Mouse (Mus musculus) T-helper 2 cell (primary cell): ENCODE results near the gene Fryl.

Source experiments
- in situ Hi-C: fragments of 300-600 bp; cut with MboI, MseI; formaldehyde crosslinking; loops from one replicate; pipeline ENCODE4 v1.15.1; 2025; ENCODE audit warnings: high pct_unique_total_duplicates

Fryl gene

GRCm38 (mm10) chr5:73256352-73257065 lies at the start of gene Fryl:
TSS of gene Fryl (minus strand) at chr5:73256619.
- in situ Hi-C loops: no loop called here

- in situ Hi-C loops: no loop called here
Measured at GRCm38 (mm10) chr5:73304507-73304906, 48.1 kb upstream of the Fryl start.

DNA sequence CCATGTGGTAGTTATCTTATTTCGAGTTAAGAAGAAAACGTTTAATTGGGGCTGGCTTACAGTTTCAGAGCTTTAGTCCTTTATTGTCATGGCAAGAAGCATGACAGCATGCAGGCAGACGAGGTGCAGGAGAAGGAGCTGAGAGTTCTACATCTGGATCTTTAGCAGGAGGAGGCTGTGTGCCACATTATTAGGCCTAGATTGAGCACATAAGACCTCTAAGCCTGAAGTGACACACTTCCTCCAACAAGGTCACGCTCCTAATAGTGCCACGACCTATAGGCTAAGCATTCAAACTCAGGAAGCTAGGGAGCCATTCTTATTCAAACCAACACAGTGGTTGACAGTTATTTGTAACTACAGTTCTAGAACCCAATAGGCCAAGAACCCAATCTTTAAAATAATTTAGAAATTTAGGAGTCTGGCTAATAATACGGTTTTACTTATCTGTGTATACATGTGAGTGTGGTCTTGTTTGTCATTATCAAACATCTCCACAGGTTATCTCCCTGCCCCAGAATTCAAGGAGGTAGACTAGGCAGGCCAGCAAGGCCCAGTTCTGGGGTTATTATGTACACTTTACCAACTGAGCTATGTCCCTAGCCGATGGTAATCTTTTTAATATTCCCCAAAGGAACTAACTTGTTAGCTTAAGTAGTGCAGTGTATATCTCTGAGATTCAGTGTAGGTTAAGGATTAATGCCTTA lies 45.3 kb upstream of the Fryl start:
- in situ Hi-C loops: no loop called here

- in situ Hi-C loops: no loop called here
Measured at GRCm38 (mm10) chr5:73295916-73296315, 39.5 kb upstream of the Fryl start.

- in situ Hi-C loops: no loop called here
Measured at GRCm38 (mm10) chr5:73295016-73295415, 38.6 kb upstream of the Fryl start.

- in situ Hi-C loops: no loop called here
Measured at GRCm38 (mm10) chr5:73293458-73293827, 37.0 kb upstream of the Fryl start.

DNA sequence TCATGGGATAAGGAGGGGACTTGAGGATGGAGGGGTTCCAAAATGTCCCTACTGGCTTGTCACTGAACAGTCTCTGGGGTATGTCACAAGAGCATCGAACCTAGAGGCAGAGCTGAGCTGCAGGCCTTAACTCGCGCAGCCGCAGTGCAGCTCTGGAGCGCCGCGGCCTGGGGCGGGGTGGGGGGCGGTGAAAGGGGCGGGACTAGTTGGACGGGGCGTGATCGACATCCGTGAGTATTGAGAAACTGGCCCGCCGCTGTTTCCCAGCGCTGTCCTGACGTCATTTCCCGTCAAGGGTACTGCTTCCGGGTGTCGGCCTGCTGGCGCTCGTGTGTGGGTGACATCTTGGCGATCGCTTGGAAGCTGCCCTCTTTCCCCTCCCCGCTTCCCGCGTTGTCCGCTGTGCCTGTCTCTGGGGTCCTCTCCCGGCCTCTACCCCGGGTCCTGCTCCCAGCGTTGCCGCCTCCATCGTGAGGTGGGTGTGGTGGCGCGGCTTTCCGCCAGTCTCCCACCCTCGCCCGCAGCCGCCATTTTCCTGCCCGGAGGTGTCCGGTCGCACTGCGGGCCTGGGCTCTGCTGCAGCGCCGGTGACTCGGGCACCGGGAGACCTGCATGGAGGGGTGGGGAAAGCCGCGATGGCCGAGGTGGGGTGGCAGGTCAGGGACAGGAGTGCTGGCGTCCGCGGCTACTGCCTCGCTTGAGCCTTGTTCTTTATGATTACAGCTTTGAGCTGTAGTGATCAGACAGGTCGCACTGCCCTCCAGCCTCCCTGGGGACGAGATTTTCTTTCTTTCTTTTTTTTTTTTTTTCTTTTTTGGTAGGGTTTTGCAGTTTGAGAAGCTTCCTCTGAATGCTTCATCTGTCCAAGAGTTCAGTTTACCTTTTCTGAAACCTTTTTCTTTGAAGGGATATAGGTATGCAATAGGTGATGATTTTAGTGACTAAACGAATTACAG lies 36.4 kb upstream of the Fryl start, which contains the start of gene Ociad1:
Gene Ociad1, plus strand, starts transcription at position 283 of the 956 bp plus-strand sequence.
- in situ Hi-C loops: no loop called here

GRCm38 (mm10) chr5:73289900-73290299 lies 33.5 kb upstream of the Fryl start:
- in situ Hi-C loops: no loop called here

GRCm38 (mm10) chr5:73286603-73287002 lies 30.2 kb upstream of the Fryl start:
- in situ Hi-C loops: no loop called here

DNA sequence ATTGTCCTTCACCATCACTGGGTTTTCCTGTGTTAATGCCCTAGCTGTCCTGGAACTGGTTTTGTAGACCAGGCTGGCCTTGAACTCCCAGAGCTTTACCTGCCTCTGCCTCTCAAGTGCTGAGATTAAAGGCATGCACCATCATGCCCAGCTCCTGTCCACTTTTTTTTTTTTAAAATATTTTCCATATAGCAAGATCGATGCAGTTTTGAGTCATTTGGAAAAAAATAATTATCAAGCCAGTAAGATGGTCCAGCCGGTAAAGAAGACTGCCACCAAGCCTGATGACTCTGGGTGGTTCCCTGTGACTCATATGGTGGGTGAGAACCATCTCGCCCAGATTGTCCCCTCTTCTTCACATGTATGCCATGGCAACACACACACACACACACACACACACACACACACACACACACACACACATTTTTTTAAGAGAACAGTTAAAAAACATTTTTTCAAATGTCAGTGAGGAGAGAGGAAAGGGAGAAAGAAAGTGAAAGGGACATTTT lies 29.1 kb upstream of the Fryl start:
- in situ Hi-C loops: no loop called here

- in situ Hi-C loops: no loop called here
Measured at GRCm38 (mm10) chr5:73284046-73284445, 27.6 kb upstream of the Fryl start.

DNA sequence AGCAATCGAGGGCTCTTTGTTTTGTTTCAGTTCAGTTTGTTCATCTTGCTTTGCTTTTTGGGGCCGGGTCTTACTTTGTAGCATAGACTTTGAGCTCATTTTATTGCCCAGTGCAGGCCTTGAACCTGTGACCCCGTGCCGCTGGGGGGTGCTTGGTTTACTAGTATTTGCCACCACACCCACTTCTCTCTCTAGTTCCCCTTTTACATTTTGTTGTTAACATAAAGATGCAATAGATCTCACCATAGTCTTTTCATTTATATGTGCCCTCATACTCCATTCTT lies 24.1 kb upstream of the Fryl start:
- in situ Hi-C loops: no loop called here

GRCm38 (mm10) chr5:73279732-73280566 lies 23.5 kb upstream of the Fryl start:
- in situ Hi-C loops: no loop called here

DNA sequence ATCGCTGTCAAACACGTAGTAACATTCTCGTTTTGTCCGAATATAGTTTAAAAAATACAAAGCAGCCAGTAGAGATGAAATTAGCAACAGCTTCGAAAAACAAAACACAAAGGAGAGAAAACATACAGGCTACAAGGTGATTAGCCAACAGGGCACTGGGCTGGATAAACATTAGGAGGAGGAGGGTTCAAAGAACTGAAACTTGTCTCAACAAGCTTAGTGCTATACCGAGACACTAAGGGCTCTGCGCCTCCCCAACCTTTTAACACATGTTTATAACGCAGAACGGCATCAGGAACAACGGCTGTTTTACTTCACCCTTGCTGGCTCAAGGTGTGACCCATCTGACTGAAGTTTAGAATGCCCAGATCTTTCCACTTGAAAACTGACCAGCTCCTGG lies 22.8 kb upstream of the Fryl start:
- in situ Hi-C loops: no loop called here

DNA sequence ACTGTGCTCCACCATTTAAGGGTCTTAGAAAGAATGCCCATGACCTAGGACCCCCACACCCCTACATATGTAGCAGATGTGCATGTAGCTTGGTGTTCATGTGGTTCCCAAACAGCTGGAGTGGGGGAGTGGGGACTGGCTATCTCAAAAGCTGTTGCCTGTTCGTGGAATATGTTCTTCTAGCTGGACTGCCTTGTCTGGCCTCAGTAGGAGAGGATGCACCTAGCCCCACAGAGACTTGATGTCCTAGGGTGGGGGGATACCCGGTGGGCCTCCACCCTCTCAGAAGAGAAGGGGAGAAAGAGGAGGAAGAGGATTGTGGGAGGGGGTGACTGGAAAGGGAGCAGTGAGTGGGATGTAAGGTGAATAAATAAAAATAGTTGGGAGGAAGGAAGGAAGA lies 18.5 kb upstream of the Fryl start:
- in situ Hi-C loops: no loop called here

DNA sequence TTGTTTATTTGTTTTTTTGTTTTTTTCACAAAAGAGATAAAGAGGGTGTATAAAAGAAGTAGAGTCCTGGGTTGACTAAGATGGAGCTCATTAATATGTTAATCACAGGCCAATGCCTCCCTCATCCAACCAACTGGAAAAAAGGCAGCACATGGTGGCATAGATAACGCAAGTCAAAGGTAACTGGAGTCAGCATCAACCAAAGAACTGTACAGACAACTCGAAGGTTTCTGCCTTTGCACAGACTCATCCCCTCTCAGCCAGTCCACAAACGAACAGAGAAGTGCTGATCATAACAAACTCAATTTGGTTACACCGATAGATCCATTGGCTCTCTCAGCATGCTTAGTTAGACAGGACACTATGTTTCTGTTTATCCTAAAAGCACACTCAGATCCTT lies 16.8 kb upstream of the Fryl start:
- in situ Hi-C loops: no loop called here

GRCm38 (mm10) chr5:73270612-73271011 lies 14.2 kb upstream of the Fryl start:
- in situ Hi-C loops: no loop called here

- in situ Hi-C loops: loop anchor here (10.0 kb wide), 1 partner anchor 726 kb away; no protein-coding TSS in a partner anchor
Measured at GRCm38 (mm10) chr5:73268636-73269213, 12.3 kb upstream of the Fryl start.

GRCm38 (mm10) chr5:73265460-73265859 lies 9.0 kb upstream of the Fryl start:
- in situ Hi-C loops: loop anchor here (10.0 kb wide), 1 partner anchor 729 kb away; no protein-coding TSS in a partner anchor

DNA sequence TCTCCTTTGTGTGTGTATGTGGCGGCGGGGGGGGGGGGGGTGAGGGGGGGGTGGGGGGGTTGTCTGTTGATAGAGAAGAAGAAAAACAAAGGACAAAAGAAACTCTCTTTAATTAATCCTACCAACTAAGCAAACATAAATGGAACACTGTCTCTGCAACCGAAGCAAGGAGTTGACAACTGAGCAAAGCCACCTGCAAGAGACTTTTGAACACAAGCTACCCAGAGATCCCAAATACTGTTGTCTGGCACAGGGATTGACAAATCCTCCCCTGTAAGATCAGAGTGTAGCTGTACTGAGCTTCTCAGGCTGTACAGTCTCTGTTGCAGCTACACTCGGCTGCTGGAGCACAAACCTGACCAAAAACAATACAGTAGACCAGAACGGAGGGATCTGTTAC lies 7.7 kb upstream of the Fryl start:
- in situ Hi-C loops: loop anchor here (10.0 kb wide), 1 partner anchor 731 kb away; no protein-coding TSS in a partner anchor

DNA sequence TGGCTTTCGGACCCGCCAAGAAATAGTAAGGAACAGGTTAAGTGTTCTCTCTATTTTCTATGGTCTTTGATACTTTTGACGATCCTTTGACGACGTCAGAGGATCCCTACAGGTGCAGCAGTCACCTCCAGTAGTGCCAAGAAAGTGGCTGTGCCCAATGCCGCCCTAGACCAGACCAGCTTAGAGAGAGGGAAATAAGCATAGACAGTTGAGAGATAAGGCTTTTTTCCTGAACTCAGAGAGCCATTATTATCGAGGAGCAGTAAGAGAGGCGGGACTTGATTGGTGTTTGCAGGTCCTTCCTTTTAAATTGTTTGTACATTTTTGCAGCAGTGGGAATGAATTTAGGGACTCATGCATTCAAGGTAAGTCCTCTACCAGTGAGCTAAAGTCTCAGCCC lies 1.3 kb upstream of the Fryl start:
- in situ Hi-C loops: no loop called here
